Mouse (Mus musculus) activated CD4-positive, CD25-positive, alpha-beta regulatory T cell, adult 4 months (primary cell): Measurements from ENCODE around the gene Aldh1a2. TPM values are rescaled to one million over a fixed set of nuclear protein-coding genes. Genes with fewer than 3 reads are reported as not detected.

Experiments used
- ATAC-seq: one replicate; pipeline ENCODE4 v1.8.0; 2017
- polyA plus RNA-seq, 2 experiments: library from polyadenylated mRNA; unstranded; fragments of 100-300 nt; shearing (Covaris generic); gene quantifications; one replicate each; pipeline ENCODE4 v1.2.1; 2017

Gene Aldh1a2
- polyA plus RNA-seq, 2 experiments from 2014 or later = not detected

- no peak for ATAC-seq
Measured at GRCm38 (mm10) chr9:71290730-71291129, 75.1 kb downstream of the Aldh1a2 start.

GRCm38 (mm10) chr9:71295501-71295900 is 79.9 kb downstream of the Aldh1a2 start:
- ATAC-seq = no peak

DNA sequence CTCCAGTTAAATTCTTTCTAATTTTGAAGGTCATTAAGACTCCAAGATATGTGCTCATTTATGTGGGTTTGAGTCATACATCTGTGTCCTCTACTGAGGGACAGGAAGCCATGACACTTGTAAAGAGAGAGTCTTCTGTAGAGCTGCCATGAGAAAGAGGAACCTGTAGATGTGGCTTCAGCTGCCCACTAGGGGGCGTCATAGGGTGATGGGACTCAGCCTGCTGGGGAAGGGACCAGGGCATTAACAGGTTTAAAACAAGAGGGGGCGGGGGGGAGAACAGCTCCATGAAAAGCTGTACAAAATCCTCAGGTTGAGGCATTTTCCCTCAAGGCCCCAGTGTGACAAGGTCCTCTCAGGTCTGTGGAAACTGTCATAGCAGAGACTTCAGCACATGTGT is 88.0 kb downstream of the Aldh1a2 start:
- no peak for ATAC-seq

- no peak for ATAC-seq
Measured at GRCm38 (mm10) chr9:71307106-71307789, 91.7 kb downstream of the Aldh1a2 start.

- ATAC-seq = no peak
Measured at GRCm38 (mm10) chr9:71315960-71316359, 100.4 kb downstream of the Aldh1a2 start.

- no peak for ATAC-seq
Measured at GRCm38 (mm10) chr9:71317096-71317920, 101.7 kb downstream of the Aldh1a2 start.

- ATAC-seq = no peak
Measured at GRCm38 (mm10) chr9:71317921-71318241, 102.3 kb downstream of the Aldh1a2 start.

DNA sequence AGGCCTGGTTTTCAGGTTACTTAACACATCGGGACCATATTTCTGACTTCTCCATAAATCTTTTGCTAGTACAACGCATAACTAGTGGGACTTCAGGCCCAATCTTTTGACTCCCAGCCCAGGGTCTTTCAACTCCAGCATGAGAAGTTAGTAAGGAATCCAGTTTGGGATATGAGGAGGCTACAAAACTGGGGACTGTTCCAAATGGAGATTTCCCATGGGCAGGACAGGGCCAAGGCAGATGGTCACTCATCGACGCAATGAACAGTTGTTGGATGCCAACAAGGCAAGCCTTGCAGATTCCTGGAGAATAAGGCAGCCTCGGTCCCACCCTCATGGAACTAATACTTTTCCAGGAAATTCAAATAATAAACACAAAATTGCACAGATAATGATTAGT is 104.2 kb downstream of the Aldh1a2 start:
- ATAC-seq = no peak

DNA sequence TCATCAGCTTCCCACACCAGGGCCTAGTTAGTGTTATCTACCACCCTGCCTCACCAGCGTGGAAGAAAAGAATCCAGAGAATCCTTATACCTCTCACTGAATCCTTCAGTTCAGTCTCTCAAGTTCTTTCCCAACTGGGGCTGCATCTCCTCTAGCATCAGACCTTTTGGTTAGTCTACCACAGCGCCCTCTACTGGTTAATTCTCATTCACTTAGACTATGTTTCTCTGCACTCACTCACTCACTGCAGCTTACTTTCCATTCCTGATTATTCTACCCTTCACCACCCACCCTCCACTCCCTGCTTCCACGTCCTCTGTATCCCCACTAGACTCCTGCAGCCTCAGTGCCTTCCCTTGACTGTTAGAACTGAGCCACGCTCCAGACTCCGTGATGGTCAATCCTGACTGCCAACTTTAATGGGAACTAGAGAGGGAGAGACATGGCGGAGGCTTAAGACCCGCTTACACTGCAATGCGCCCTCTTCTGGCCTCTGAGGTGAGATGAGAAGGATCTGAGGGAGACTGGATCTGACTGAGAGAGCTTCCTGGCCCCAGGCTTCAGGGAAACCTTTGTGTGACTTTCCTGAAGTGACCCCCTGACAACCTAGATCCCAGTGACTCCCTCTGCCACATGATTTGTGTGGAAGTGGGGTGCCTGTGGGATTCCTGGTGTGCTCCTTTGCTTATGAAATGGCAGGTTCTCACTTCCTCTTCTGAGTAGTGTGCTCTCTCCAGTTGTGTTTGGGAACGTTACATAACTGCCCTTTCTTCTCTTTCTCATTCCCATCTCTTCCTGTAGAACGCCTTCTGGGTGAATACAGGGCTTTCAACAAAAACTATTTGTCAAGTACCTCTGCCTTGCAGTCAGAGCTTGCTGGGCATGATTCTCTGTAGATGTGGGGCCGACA is 104.9 kb downstream of the Aldh1a2 start:
- no peak for ATAC-seq

GRCm38 (mm10) chr9:71321436-71321835 is 105.8 kb downstream of the Aldh1a2 start:
- no peak for ATAC-seq

- ATAC-seq = no peak
Measured at GRCm38 (mm10) chr9:71321871-71322270, 106.3 kb downstream of the Aldh1a2 start.

DNA sequence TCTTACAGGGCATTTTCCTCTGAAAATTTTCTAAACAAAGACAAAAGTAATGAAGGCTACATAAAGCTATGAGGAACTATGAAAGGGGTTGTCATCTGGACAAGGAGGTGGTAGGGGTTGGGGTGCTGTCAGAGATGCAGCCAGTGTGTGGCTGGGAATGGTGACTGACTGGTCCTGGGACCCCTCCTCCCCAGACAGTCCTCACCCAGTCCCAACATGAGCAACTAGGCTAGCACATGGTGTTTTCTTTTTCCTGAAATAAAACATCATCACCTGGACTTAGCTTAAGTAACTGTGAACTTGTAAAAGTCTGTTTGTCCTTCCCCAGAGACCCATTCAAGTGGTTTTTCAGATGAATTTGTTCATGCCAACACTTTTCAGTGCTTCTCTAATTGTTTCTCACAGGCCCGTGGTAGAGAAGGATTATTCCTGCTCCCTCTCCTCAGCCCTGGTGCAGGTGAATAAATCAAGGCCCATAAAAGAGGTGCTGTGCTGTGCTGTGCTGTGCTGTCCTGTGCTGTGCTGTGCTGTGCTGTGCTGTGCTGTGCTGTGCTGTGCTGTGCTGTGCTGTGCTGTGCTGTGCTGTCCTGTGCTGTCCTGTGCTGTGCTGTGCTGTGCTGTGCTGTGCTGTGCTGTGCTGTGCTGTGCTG is 107.8 kb downstream of the Aldh1a2 start:
- ATAC-seq = no peak

DNA sequence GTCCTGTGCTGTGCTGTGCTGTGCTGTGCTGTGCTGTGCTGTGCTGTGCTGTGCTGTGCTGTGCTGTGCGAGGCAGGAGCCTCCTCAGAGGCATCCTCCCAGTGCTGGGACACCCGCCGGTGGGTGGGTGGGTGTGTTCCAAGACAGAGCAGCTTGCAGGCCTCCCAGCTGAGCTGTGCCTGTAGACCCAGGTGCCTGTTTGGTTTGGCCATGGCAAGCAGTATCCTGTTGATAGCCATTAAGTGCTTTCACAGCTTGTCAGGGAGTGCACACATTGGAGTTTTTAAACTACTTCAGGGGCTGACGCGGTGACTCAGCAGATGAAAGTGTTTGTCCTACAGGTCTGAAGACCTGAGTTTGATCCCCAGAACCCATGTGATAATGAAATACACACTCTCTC is 108.5 kb downstream of the Aldh1a2 start:
- no peak for ATAC-seq

DNA sequence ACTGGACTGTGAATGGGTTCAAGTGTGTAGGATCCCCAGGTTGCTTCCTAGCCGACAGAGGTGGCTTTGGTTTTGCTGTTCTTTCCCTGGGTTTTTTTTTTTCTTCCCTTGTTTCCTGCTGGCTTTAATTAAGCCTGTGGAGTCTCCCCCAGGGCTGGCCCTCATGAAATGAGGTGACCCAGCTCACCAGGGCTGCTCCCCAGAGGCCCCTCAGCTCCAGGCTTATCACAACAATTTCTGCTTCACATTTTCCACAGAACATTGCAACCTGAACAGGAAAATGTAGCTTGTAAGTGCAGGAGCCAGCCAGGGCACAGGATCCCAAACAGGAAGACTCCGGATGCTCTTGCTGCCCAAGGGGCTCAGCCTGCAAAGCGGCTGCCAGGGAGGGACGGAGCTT is 110.7 kb downstream of the Aldh1a2 start:
- no peak for ATAC-seq

GRCm38 (mm10) chr9:71331661-71332060 is 116.1 kb downstream of the Aldh1a2 start:
- no peak for ATAC-seq

- ATAC-seq = no peak
Measured at GRCm38 (mm10) chr9:71336674-71337073, 121.1 kb downstream of the Aldh1a2 start.

DNA sequence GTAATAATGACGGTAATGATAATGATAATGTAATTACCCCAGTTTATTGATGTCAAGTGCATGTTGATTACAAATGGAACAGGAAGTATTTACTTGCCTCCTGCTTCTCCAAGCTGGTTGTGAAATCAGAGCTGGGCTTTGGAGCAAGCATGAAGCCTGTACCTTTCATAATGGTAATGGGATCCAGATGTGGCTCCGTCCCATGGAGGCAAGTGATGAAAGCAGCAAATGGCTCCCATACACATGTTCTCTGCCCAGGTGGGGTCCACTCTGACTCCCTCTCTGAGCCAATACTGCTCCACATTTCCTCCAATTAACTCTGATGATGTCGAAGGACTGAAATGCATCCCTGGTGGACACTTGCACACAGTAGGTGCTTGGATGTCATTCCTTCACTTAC is 121.8 kb downstream of the Aldh1a2 start:
- no peak for ATAC-seq

- ATAC-seq = no peak
Measured at GRCm38 (mm10) chr9:71340116-71340515, 124.5 kb downstream of the Aldh1a2 start.
